Mouse (Mus musculus) gonadal fat pad, adult 2 months (tissue): ENCODE data around the gene Syn1. TPM values are rescaled to one million over a fixed set of nuclear protein-coding genes. Genes with fewer than 3 reads are reported as not detected.

Source experiments
- DNase-seq: peaks from one replicate; pipeline ENCODE4 v3.0.0-alpha.2; 2012; ENCODE audit warnings: low read depth
- polyA plus RNA-seq: library from polyadenylated mRNA; depleted of rRNA; stranded (reverse); fragments of >200 nt; gene quantifications from 2 replicates; pipeline ENCODE4 v1.2.3, GENCODE M21; 2012; rRNA removed

Gene Syn1
- 0.18 and 0.20 TPM in 2 replicates for polyA plus RNA-seq

DNA sequence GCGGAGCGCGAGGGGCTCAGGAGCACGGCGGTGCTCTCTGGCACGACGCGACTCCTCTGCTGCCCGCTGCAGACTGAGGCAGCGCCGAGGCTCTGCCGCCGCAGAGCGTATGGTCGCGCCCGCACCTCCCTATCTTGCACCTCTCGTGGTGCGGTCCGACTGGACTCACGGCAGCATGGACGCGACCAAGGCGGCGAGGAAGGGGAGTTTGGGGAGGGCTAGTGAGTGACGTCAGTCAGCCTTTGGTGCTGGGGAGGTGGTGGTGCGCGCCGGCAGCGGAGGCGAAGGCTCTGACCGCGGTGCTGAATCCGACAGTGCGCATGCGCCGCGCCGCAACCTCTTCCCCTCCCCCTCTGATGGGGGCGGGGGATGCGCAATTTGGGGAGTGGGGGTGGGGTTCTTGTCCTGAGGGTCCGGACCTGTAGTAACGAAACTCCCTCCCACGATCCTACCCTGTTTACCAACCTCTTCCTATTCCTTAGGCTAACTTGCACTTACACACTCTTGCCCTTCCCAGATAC is at the start of gene Syn1:
Gene Syn1 (minus strand): TSS at position 161 of the 521 bp plus-strand sequence.
- no peak for DNase-seq

DNA sequence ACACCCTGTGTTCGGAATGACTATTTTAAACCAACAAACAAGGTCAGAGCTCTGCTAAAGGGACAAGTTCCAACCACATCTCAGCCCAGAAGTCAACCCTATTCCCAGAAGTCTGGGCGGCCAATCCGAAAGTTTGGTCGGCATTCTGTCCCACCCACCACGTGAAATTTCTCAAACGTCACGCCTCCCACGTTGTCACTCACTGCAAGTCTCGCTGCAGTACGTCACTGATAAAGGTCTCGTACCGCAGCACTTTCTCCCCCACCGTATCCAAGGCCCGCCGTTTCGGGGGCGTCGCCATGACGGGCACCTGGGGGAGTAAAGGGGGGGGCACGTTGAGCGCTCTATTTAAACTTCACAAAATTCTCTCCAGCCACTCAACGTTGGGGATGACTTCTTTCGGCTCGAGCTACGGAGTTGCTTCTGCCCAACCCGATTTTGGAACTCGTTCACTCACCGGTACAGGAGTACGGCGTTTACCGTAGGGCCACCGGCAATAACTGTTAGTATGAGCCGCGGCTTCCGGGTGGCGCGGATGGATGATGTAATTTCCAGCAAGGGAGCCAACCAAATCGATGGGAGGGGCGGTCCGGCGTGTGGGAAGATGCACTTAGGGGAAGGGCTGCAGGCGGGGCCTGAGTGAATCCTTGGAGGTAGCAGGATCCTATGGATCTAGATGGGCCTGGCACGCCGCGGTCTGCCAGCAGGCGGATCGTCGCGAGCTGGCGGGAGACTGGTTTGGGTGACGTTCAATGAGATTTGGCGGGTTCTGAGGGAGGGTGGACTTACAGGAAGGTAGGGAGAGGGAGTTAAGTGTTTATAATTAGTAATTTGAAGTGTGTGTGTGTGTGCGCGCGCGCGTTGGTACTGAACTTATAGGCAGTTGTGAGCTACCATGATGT is 40.9 kb upstream of the Syn1 start, which contains the start of gene Uxt:
Gene Uxt (minus strand): TSS at position 541 of the 902 bp plus-strand sequence.
- DNase-seq: peak; percentile 34

DNA sequence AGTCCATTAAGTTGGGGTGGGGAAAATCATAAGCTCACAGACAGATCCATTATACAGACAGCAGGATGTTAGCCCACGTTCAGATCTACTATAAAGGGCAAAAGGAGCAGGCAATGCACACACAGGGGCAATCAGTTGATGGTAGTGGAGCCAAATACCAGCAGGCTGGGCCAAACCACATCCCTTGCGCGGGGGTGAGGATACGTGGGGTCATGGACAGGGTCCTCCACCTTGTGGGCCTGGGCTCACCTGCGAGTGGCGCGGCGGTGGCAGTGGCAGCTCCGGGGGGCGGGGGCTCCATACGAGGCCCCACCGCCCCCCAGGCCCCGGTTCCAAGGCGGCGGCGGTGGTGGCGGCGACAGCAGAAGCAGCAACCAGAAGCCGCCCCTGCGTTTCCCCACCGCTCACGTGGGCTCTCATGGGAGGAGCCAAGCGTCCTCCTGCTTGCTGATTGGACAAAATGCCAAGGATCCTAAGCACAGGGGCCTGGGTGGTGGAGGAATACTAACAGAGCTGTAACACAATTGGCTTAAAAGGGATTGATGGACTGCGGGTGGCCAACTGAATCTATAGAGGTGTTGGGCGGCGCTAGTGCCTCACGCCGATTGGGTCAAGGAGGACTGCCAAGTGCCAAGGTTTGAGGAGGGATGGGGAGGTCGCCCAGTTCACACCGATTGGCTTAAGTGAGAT is 29.5 kb upstream of the Syn1 start, which contains the start of gene Elk1:
Gene Elk1 (minus strand): TSS at position 418 of the 690 bp plus-strand sequence.
- DNase-seq: peak; percentile 37

DNA sequence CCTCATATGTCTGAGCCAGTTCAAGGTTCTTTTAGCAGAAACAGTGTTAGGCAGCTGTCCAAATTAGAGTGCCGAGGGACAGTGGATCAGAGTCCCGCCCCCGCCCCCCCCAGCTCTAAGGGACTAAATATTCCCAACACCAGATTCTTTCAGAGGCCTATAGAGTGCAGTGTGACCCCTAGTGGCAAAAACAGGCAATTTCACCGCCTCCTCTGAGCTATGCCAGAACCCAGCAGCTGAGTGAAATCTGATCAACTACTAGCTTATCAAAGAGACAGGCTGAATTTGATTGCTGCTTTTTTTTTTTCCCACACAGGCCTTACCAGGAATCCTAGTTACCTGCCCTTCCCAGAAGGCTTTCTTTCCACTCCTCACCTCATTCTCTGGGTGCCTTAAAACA is 25.3 kb upstream of the Syn1 start:
- DNase-seq: no peak

DNA sequence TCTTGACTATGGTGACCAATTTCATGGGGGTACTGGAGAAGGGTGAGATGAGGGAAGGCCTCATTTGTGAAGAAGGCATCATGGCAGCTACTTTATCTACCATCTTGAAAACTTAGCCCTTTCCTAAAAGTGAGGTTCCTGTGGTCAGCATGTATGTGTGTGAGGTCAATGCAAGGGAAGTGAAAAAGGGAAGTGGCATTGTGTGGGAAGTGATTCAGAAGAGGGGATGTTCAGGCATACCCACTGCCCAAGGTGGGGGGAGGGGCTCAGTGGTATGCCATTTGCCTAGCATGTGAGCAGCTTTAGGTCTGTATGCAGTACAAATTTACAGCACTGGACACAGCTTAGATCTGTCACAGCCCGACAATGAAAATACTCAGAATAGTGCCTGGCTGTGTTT is 11.2 kb upstream of the Syn1 start:
- DNase-seq: no peak

GRCm38 (mm10) chrX:20931364-20931763 is 10.6 kb upstream of the Syn1 start, which contains the start of gene Cfp:
Gene Cfp, minus strand, starts transcription at chrX:20931555.
- DNase-seq: no peak

DNA sequence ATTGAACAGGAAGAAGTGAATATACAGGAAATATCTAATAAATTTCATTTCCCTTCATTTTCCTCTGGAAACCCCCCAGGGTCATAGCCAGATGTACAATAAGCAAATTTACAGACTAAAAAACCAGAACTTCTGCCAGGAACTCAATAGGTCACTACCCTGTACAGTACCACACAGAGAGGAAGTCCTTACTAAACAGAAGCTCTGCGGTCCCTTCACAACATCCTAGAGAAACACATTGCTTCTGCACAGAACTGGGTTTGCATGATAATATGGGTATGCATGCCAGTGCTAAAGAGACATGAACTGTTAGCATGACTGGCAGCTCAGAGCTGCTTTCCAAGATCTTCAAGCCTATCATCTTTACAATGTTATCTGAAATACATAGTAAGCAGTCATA is 9.1 kb upstream of the Syn1 start:
- DNase-seq: no peak

DNA sequence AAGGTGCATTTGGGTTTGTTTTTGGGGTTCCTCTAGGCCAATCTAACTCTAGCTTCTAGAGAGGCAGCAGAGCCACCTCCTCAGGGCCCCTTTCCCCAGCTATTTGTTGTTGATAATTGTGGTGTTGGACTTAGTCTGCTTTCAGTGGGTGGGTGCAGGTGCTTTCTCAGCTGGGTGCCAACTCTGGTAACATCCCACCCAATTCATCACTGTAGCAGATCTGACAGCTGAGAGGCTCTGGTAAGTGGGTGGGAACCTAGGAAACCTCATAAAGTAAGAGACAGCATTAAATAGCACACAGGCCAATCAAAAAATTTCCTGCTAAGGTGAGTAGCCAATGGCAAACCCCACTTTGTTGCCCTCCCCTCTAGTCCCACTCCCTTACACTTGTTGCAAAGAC is 4.2 kb upstream of the Syn1 start:
- DNase-seq: no peak

GRCm38 (mm10) chrX:20923506-20923905 is 2.7 kb upstream of the Syn1 start:
- no peak for DNase-seq

DNA sequence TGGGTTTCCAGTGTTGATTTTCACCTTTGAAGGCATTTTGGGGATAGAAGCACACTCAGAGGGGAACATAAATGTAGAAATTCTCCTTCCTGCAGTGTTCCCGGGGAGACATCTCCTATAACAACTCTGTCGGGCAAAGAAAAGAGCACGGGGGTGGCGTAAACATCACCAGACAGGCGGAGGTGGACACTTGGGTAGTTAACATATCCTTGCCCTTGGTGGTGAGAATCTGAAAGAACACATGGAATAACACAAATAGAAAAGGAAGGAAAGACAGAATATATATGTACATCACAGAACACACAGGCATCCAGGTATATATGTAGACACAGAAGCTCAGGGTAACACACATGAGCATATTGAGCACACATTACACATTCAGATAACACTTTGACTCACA is 562 bp upstream of the Syn1 start:
- no peak for DNase-seq

DNA sequence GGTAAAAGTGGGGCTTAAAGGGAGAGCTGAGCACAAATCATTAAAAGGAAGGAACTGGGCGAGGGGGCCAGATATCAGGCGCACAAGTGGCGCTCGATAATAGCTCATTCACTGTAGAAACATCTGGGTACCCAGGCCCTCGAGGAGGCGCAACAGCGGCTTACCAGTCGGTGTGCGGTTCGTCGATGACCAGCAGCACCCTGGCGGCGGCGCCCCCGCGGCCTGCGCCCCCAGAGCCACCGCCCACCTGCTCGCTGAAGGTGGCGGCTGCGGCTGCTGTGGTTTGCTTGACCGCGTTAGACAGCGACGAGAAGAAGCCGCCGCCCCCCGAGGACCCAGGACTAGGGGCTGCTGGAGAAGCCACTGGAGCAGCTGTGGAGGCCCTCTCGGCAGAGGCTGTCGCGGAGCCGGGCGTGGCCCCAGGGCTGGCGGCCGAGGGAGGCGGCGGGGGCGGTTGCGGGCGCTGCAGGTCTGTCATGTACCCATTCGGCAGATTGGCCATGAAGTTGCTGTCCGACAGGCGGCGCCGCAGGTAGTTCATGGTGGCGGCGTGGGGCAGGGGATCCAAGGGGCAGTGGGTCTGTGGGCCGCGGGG is 458 bp downstream of the Syn1 start:
- no peak for DNase-seq

DNA sequence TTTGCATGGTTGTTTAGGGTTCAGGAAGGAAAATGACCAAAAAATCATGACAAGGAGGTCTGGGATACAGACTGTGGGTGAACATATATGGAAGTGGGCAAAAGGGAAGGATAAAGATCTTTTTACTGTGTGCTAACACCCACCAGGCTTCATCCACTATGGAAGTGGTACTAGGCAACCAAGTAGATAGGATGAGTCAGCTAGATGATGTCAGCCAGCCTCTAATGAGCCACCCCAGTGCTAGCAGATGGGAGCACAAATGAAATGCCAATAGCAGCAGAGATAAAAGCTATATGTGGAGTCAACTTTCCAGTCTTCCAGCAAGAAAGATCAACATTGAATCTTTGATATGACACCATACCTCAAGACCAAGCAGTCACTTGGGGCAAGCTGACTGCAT is 5.7 kb downstream of the Syn1 start:
- DNase-seq: no peak

DNA sequence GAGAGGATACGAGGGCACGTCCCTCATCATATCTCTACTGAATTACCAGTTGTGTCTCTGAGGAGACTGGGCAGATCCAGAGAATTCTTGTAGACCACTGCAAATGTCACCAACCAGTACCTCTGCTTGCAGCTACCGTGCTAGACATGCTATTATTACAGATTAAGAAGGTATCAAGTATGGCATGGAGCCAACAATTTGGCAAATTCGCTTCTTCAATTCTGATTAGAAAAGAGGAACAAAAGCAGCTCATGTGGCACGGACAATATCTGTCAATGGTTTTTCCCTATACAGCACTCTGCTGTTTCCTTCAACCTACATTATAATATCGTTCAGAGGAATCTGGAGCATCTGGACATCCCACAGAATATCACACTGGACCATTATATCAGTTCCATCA is 7.1 kb downstream of the Syn1 start:
- DNase-seq: no peak

GRCm38 (mm10) chrX:20910074-20910473 is 10.7 kb downstream of the Syn1 start:
- DNase-seq: no peak

DNA sequence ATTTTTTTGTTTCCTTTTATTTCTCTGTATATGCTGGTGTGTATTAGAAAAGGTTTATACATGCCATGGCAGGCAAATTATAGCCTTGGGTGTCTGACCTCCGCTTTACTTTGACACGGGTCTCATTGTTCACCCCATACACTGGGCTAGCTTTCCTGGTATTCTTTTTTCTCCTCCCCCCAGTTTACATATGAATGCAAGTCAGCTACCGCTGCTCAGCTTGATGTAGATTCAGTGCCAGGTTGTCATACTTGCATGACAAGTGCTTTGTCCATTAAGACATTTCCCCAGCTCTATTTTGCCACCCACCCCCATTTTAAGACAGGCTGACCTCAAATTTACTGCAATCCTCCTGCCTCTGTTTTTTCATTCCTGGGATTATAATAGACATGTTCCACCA is 45.6 kb downstream of the Syn1 start:
- DNase-seq: no peak

GRCm38 (mm10) chrX:20872928-20873500 is 47.8 kb downstream of the Syn1 start:
- DNase-seq: no peak

GRCm38 (mm10) chrX:20869962-20870513 is 50.8 kb downstream of the Syn1 start, which contains the start of gene Timp1:
Gene Timp1, plus strand, starts transcription at chrX:20870166.
- no peak for DNase-seq

GRCm38 (mm10) chrX:20869203-20869602 is 51.6 kb downstream of the Syn1 start:
- DNase-seq: no peak

DNA sequence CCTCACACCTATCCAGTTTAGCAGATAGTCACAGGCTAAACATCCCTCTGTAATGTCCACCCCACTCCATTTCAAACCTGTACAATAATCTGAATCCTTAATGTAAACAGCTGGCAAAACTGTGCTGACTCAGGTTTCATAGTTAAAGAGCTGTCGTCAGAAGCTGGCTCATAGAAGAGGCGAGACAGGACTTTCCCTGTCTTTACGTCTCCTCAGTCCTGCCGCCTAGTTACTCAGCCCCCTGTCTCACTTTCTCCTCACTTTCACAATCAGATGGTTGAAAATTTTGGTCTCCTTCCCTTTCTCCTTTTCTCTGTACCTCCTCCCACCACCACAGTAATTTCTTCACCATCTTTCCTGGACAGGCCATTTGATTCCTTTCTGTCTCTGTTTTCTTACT is 52.7 kb downstream of the Syn1 start:
- no peak for DNase-seq

DNA sequence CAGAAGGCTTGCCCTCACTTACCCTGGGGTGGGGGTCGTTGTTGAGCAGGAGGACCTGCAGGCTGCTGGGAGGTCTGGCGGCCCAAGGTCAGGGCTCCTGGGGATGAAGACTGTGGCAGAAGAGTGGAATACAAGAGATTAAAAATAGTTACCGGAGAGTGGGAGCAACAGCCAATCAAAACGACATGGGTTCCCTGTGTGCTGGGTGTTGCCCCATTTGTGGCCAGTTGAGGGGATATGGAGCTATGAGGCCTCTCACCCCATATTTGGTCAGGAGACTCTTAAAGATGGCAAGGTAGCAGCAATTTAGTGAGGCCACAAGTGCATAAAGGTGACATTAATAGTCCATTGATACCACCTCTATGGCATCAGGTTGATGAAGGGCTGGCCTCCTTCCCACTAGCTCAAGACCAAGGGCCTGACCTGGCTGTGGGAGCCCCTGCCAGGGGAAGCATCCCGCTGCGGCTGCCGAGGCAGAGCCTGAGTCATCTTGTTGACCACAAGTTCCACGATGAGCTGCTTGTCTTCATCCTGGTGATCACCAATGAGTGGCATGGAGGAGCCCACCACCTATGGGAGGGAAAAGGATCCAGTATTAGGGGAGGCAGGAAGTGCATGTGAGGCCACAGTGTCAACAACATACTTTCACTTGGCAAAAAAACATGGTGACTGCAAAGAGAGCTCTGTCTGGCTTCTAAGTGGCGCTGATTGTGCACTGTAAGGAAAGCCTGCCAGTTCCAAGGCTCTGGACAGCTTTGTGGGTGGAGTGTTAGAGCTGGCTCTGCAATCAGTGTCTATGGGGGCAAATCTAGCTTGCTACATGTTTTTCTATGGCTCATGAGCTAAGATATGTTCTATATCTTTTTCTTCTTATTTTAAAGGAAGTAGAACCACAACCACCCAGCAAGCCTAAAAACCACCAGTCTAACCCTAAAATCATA is 57.4 kb downstream of the Syn1 start:
- DNase-seq: no peak
